Mouse (Mus musculus) midbrain, postnatal 0 days (tissue): ENCODE results near the gene Ybx2. TPM values are rescaled to one million over a fixed set of nuclear protein-coding genes. Genes with fewer than 3 reads are reported as not detected.

ENCODE experiments used
- ATAC-seq: fragments of 200-750 bp; cut with Nextera tagmentation; 2 replicates; pipeline ENCODE4 v1.8.0; 2017; ENCODE audit warnings: moderate number of reproducible peaks, mild to moderate bottlenecking, moderate TSS enrichment, moderate library complexity; ENCODE audit not compliant: low FRiP score
- DNase-seq: peaks from one replicate; pipeline ENCODE4 v3.0.0-alpha.2; 2015; ENCODE audit warnings: low spot score
- H3K27ac ChIP-seq: fragments of 300-500 bp; sonication (generic); 2 replicates; pipeline ENCODE4 v1.5.1; 2014; ENCODE audit warnings: low read depth, mild to moderate bottlenecking, low read length, mixed read lengths
- H3K27me3 ChIP-seq: fragments of 300-500 bp; sonication (generic); 2 replicates; pipeline ENCODE4 v1.6.1; 2014; ENCODE audit warnings: low read length, control low read depth, mixed read lengths; ENCODE audit not compliant: insufficient read depth
- H3K36me3 ChIP-seq: fragments of 300-500 bp; sonication (generic); 2 replicates; pipeline ENCODE4 v1.6.1; 2014; ENCODE audit warnings: low read length, control low read depth, mixed read lengths; ENCODE audit not compliant: insufficient read depth
- H3K4me1 ChIP-seq: fragments of 300-500 bp; sonication (generic); 2 replicates; pipeline ENCODE4 v1.6.1; 2014; ENCODE audit warnings: mild to moderate bottlenecking, control low read depth, antibody characterized with exemption, low read length, mixed read lengths; ENCODE audit not compliant: insufficient read depth
- H3K4me2 ChIP-seq: fragments of 300-500 bp; sonication (generic); 2 replicates; pipeline ENCODE4 v1.6.1; 2014; ENCODE audit warnings: low read depth, mild to moderate bottlenecking, low read length, mixed read lengths; ENCODE audit not compliant: poor library complexity, severe bottlenecking
- H3K4me3 ChIP-seq: fragments of 300-500 bp; sonication (generic); 2 replicates; pipeline ENCODE4 v1.5.1; 2014; ENCODE audit warnings: low read depth, mild to moderate bottlenecking, low read length, moderate library complexity
- H3K9ac ChIP-seq: fragments of 300-500 bp; sonication (generic); replicated peaks from 2 replicates; pipeline ENCODE4 v1.6.1; 2014; ENCODE audit warnings: mild to moderate bottlenecking, low read length, moderate library complexity, mixed read lengths; ENCODE audit not compliant: poor library complexity, severe bottlenecking
- H3K9me3 ChIP-seq: fragments of 300-500 bp; sonication (generic); 2 replicates; pipeline ENCODE4 v1.6.1; 2016; ENCODE audit warnings: low read length, control low read depth
- CTCF ChIP-seq: IDR thresholded peaks from 2 replicates; pipeline ENCODE4 v1.5.1; 2016; ENCODE audit warnings: antibody characterized with exemption, mild to moderate bottlenecking
- WGBS: fragments of 180-500 bp; shearing (Covaris S2); extraction: QIAGEN DNeasy Blood & Tissue Kit; methylation state at CpG from one replicate; pipeline ENCODE4 v1.1.7; 2014; 5-methylcytosine and 5-hydroxymethylcytosine counted together
- polyA plus RNA-seq: library from polyadenylated mRNA; unstranded; fragments of >200 nt; fragmentation: Nextera tagmentation; extraction: Ambion mirVana; gene quantifications from 2 replicates; pipeline ENCODE4 v1.2.1, GENCODE M21; 2015
- total RNA-seq: library from RNA; depleted of rRNA; stranded (reverse); fragments of >200 nt; gene quantifications from 2 replicates; pipeline ENCODE4 v1.2.3, GENCODE M21; 2014

Gene Ybx2
- total and polyA plus RNA-seq, 2 experiments from 2014 or later: 4.2 to 5.0 TPM

GRCm38 (mm10) chr11:69939731-69940130 is 4.1 kb downstream of the Ybx2 start:
- Histone ChIP-seq H3K9me3 (no peaks in the 10 kb centered on the region), H3K4me3 (no peak overlapping the region), H3K4me1 (no peaks in the 10 kb centered on the region), H3K4me2 (no peak overlapping the region), H3K36me3 (no peaks in the 10 kb centered on the region), H3K9ac (no peak overlapping the region), H3K27ac (no peak overlapping the region), H3K27me3 (peaks cover 3% of the 10 kb centered on the region; the same call in 1 of the 2 replicates)
- DNase-seq (no peak), ATAC-seq (no peak)
- TF ChIP-seq CTCF: no peak
- WGBS: 95% methylated on average over 17 of the region's 17 CpGs

GRCm38 (mm10) chr11:69940962-69941361 is 5.4 kb downstream of the Ybx2 start:
- peaks cover 3% of the 10 kb centered on the region; the same call in 1 of the 2 replicates for H3K27me3 ChIP-seq
- no peaks in the 10 kb centered on the region for H3K36me3 ChIP-seq
- 86% methylated on average over 4 of the region's 4 CpGs for whole genome bisulfite sequencing
- no peak overlapping the region for H3K27ac ChIP-seq
- no peaks in the 10 kb centered on the region for H3K4me1 ChIP-seq
- H3K9ac ChIP-seq: no peak overlapping the region
- DNase-seq: peak; percentile 64
- no peak overlapping the region for H3K4me3 ChIP-seq
- TF ChIP-seq CTCF: no peak
- no peaks in the 10 kb centered on the region for H3K9me3 ChIP-seq
- H3K4me2 ChIP-seq: no peak overlapping the region
- ATAC-seq: no peak

DNA sequence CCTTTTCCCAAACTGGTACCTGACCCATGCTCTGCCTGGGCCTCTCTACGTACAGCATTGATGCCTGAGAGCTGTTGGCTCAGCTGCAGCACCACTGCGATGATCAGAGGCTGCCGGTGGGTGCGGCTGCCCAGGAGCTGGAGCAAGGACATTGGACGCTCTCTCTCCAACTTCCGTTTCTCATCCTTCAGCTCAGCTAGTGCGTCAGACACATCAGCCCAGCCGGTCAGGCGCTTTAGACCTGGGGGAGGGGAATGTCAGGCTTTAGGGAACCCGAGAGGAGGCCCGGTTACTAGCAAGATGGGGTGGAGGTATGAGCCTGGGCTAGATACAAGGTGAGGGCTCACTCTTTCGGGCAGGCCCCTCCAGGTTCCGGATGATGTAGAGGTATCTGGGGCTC is 9.6 kb downstream of the Ybx2 start:
- Histone ChIP-seq H3K4me2 (no peak overlapping the region), H3K27me3 (peaks cover 15% of the 10 kb centered on the region; the same call in 1 of the 2 replicates), H3K4me3 (no peak overlapping the region), H3K9me3 (no peaks in the 10 kb centered on the region), H3K4me1 (no peaks in the 10 kb centered on the region), H3K9ac (no peak overlapping the region), H3K36me3 (no peaks in the 10 kb centered on the region), H3K27ac (no peak overlapping the region)
- no peak for DNase-seq
- TF ChIP-seq CTCF: no peak
- no peak for ATAC-seq
- 83% methylated on average over 13 of the region's 13 CpGs for WGBS

DNA sequence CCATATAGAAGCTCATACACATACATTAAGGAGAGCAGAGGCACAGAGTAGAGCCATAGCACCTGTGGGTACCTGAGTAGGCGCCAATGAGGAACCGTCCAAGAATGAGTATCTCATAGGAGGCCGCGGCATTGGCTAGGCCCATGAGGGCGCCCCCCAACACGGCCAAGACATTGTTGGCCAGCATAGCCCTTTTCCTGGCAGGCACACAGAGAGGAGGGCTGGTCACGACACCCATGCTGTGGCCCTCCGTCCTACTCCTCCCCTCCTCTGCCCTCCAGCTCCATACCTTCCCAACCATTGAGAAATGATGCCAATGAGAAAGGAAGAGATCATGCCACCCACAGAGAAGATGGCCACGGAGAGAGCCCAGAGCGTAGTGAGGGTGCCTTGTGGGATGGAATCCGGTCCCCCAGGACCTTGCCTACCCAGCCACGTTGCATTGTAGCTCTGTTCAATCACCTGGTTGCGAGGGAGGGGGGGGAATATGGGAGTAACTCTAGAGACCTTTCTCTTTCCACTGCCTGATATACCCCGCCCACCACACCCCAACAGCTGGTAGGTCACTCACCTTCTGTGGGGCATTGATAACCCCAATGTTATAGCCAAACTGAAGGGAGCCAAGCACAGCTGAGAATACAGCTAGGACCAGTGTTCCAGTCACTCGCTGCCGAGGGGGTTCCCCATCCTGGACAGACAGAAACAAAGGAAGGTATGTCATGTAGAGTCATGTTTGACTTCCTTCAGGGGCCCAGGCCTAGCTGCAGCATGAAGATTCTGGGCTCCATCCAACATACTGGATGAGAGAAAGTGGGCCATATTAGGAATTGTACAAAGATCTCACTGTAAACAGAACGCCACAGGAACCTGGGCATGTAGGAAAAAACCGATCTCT is 10.6 kb downstream of the Ybx2 start:
- DNase-seq: no peak
- H3K9ac ChIP-seq: no peak overlapping the region
- no peak for TF ChIP-seq CTCF
- ATAC-seq: no peak
- H3K27me3 ChIP-seq: peaks cover 15% of the 10 kb centered on the region; the same call in 1 of the 2 replicates
- H3K36me3 ChIP-seq: no peaks in the 10 kb centered on the region
- H3K9me3 ChIP-seq: no peaks in the 10 kb centered on the region
- H3K4me2 ChIP-seq: no peak overlapping the region
- H3K27ac ChIP-seq: no peak overlapping the region
- no peaks in the 10 kb centered on the region for H3K4me1 ChIP-seq
- H3K4me3 ChIP-seq: no peak overlapping the region
- WGBS: 95% methylated on average over 18 of the region's 18 CpGs

GRCm38 (mm10) chr11:69947337-69948065 is 11.9 kb downstream of the Ybx2 start:
- H3K27ac ChIP-seq: no peak overlapping the region
- WGBS: 3% methylated on average over 29 of the region's 29 CpGs
- no peak for TF ChIP-seq CTCF

More at GRCm38 (mm10) chr11:69947337-69948065, 11.9 kb downstream of the Ybx2 start:
- DNase-seq (peak; percentile 42), ATAC-seq (0 out of 2 replicates have a peak, but pooled peaks have one; percentile 24)
- H3K9ac ChIP-seq: 0 out of 2 replicates have a peak overlapping the region, but pooled peaks have one; percentile 13
- H3K4me1 ChIP-seq: no peaks in the 10 kb centered on the region
- H3K9me3 ChIP-seq: no peaks in the 10 kb centered on the region
- H3K4me2 ChIP-seq: peak overlapping the region; percentile 49
- no peaks in the 10 kb centered on the region for H3K36me3 ChIP-seq
- H3K4me3 ChIP-seq: peak overlapping the region; percentile 34
- H3K27me3 ChIP-seq: peaks cover 15% of the 10 kb centered on the region; the same call in 1 of the 2 replicates
